17 mouse cellular contexts compared by ENCODE assay signal in the genomic region with DNA sequence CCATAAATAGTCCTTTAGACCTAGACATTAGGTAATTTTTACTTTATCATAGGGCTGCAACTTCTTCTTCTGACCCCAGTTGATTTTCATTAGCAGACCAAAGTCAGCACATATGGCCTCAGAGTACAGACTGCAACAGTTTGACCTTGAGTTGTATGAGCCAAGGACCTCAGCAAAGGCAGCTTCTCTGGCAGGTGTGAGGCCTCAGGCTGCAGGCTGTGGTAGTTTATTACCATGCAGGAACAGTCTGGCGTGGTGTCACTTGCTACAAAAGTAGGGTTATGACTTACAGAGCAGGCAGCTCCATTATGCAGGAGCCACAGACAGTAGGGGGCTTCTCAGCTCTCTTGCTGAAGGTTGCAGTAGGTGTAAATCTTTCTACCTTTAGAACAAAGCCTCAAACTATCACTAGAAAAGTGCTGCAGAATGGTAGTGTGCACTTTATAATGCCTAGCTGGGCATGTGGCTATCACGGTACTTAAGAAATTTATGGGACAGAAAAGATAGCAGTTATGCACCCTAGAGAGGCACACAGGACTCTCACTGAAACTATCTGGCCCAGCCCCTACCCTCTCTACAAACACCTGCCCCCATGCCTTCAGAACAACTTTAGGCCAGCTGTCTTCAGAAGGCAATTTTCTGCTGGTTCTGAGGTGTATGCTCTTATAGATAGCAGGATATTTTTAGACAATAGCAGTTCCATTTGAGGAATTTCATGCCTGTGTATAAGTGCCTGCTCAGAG.
DNase-seq lines count a peak whose midpoint lies in the region; ATAC-seq and TF ChIP-seq lines count a peak whose summit lies in the region.
"Had no signal": no experiment of that assay in that cellular context is flagged by ENCODE, and none has a peak within 500 bp of the region (broad histone marks: within the 10 kb centered on the region; RNA-seq: fewer than 3 reads in every experiment).

No protein-coding gene starts in this region.

- intact Hi-C loops in heart, postnatal 14 days (cut with DNase I) = no loop called here

- no peaks in the 10 kb centered on the region for H3K36me3 ChIP-seq in heart, embryonic 15.5 days
- no peaks in the 10 kb centered on the region for H3K36me3 ChIP-seq in midbrain, postnatal 0 days (ENCODE audit: insufficient read depth, low read length)
- no peaks in the 10 kb centered on the region for H3K36me3 ChIP-seq in midbrain, embryonic 13.5 days
- H3K36me3 ChIP-seq: forebrain, embryonic 12.5 days; neural tube, embryonic 13.5 days; stomach, embryonic 15.5 days had no signal

- H3K4me3 ChIP-seq in heart, embryonic 15.5 days = no peak overlapping the region
- no peak overlapping the region for H3K4me3 ChIP-seq in midbrain, postnatal 0 days (ENCODE audit: low read depth, low read length)
- no peak overlapping the region for H3K4me3 ChIP-seq in midbrain, embryonic 13.5 days (replicated peaks)
- H3K4me3 ChIP-seq: forebrain, embryonic 12.5 days; neural tube, embryonic 13.5 days; stomach, embryonic 15.5 days had no signal

- TF ChIP-seq CTCF in midbrain, postnatal 0 days (IDR thresholded peaks at IDR 0.05) = no peak

- H3K4me2 ChIP-seq in heart, embryonic 15.5 days = no peak overlapping the region
- H3K4me2 ChIP-seq in midbrain, postnatal 0 days (ENCODE audit: low read depth, low read length, poor library complexity, severe bottlenecking) = no peak overlapping the region
- H3K4me2 ChIP-seq in midbrain, embryonic 13.5 days (replicated peaks) = no peak overlapping the region
- H3K4me2 ChIP-seq: forebrain, embryonic 12.5 days; neural tube, embryonic 13.5 days; stomach, embryonic 15.5 days had no signal

- WGBS in heart, embryonic 15.5 days = 37% methylated on average over 2 of the region's 2 CpGs
- 79% methylated on average over 2 of the region's 2 CpGs for WGBS in midbrain, postnatal 0 days
- WGBS in midbrain, embryonic 13.5 days = 70% methylated on average over 2 of the region's 2 CpGs

- H3K9me3 ChIP-seq in heart, embryonic 15.5 days (replicated peaks) = no peaks in the 10 kb centered on the region
- no peaks in the 10 kb centered on the region for H3K9me3 ChIP-seq in midbrain, postnatal 0 days (ENCODE audit: low read length)
- no peaks in the 10 kb centered on the region for H3K9me3 ChIP-seq in midbrain, embryonic 13.5 days
- H3K9me3 ChIP-seq: forebrain, embryonic 12.5 days; neural tube, embryonic 13.5 days; stomach, embryonic 15.5 days had no signal

- ATAC-seq in heart, embryonic 15.5 days (replicated peaks; ENCODE audit: insufficient number of reproducible peaks, insufficient read depth, low FRiP score, low read depth) = 0 out of 2 replicates have a peak, but pooled peaks have one; percentile 35
- no peak for ATAC-seq in midbrain, postnatal 0 days (ENCODE audit: low FRiP score)
- ATAC-seq in midbrain, embryonic 13.5 days = no peak
- ATAC-seq in erythroblast, adult 5-6 weeks (replicated peaks; ENCODE audit: low FRiP score, poor library complexity, severe bottlenecking) = no peak
- ATAC-seq: liver, postnatal 0 days had no signal

- no peaks in the 10 kb centered on the region for H3K27me3 ChIP-seq in heart, embryonic 15.5 days
- H3K27me3 ChIP-seq in midbrain, postnatal 0 days (ENCODE audit: insufficient read depth, low read length) = no peaks in the 10 kb centered on the region
- H3K27me3 ChIP-seq in midbrain, embryonic 13.5 days = no peaks in the 10 kb centered on the region
- H3K27me3 ChIP-seq: CH12.LX; forebrain, embryonic 12.5 days; neural tube, embryonic 13.5 days; stomach, embryonic 15.5 days had no signal

- H3K27ac ChIP-seq in heart, embryonic 15.5 days = peak overlapping the region; percentile 67
- no peak overlapping the region for H3K27ac ChIP-seq in midbrain, postnatal 0 days (ENCODE audit: low read depth, low read length)
- H3K27ac ChIP-seq in midbrain, embryonic 13.5 days = no peak overlapping the region
- H3K27ac ChIP-seq: forebrain, embryonic 12.5 days; neural tube, embryonic 13.5 days; stomach, embryonic 15.5 days had no signal

- DNase-seq in cerebellum, adult 9-11 months = peak; percentile 16
- no peak for DNase-seq in cerebellum, adult 11 months
- DNase-seq in heart, postnatal 14 days = no peak
- peak; percentile 11 for DNase-seq in midbrain, postnatal 0 days (ENCODE audit: low spot score)
- DNase-seq in kidney, postnatal 36 days = peak; percentile 6 to 29
- DNase-seq: embryo, embryonic 11 days; gastrocnemius, postnatal 36 days; liver; liver, postnatal 0 days; thymus, adult 2 months had no signal

- no peak overlapping the region for H3K9ac ChIP-seq in heart, embryonic 15.5 days
- no peak overlapping the region for H3K9ac ChIP-seq in midbrain, postnatal 0 days (replicated peaks; ENCODE audit: low read length, poor library complexity, severe bottlenecking)
- H3K9ac ChIP-seq in midbrain, embryonic 13.5 days (replicated peaks) = no peak overlapping the region
- H3K9ac ChIP-seq: forebrain, embryonic 12.5 days; liver, postnatal 0 days; neural tube, embryonic 13.5 days; stomach, embryonic 15.5 days had no signal

- H3K4me1 ChIP-seq in heart, embryonic 15.5 days (replicated peaks) = 0 out of 2 replicates have a peak, but pooled peaks cover 9% of the 10 kb centered on the region
- H3K4me1 ChIP-seq in midbrain, postnatal 0 days (ENCODE audit: insufficient read depth, low read length) = no peaks in the 10 kb centered on the region
- H3K4me1 ChIP-seq in midbrain, embryonic 13.5 days (replicated peaks) = no peaks in the 10 kb centered on the region
- H3K4me1 ChIP-seq: forebrain, embryonic 12.5 days; neural tube, embryonic 13.5 days; stomach, embryonic 15.5 days had no signal

Comparison
In these comparisons a context has a peak if more than half of its experiments do, and no peak if none do; other contexts are left out.
1. DNase-seq: peak in cerebellum, adult 9-11 months (single experiment), midbrain, postnatal 0 days (single experiment) and kidney, postnatal 36 days (2 of 2); none in cerebellum, adult 11 months (single experiment) and heart, postnatal 14 days (0 of 2).